Mouse (Mus musculus): ENCODE data around the gene Igfbpl1.

Igfbpl1 gene

DNA sequence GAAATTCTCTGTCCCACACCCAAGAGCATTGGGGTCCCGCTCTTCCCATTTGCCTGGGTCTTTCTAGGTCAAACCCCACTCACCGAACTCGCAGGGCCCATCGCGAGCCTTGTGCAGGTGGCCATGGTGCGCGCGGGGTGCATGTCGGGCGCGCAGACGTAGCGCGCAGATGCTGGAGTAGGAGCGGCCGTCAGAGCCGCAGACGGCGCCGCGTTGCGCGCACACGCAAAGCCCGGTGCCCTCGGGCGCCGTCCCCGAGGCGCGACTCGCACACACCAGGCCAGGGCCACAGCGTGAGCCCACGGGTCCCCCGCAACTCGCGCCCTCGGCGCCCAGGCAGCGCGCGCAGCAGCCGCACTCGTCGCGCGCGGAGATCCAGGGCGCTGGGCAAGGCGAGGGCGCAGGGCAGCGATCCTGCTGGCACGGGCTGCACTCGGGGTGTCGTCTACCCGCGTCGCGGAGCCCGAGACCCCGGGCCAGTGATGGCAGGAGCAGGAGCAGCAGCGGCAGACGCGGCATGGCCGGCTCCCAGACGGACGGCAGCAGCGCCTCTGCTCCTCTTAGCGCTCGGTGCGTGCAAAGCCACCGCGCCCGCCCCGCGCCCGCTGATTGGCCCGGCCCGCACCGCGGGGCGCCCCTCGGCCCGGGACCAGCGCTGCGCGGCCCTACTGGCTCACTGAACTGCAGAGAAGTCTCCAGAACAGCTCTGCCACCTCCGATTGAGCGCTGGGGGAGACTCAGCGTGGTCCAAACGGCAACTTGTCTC lies at the start of gene Igfbpl1:
Igfbpl1 (minus strand) TSS at position 649 of the 766 bp plus-strand sequence.
- DNase-seq (ENCODE audit: low spot score): peak; percentile 51

DNA sequence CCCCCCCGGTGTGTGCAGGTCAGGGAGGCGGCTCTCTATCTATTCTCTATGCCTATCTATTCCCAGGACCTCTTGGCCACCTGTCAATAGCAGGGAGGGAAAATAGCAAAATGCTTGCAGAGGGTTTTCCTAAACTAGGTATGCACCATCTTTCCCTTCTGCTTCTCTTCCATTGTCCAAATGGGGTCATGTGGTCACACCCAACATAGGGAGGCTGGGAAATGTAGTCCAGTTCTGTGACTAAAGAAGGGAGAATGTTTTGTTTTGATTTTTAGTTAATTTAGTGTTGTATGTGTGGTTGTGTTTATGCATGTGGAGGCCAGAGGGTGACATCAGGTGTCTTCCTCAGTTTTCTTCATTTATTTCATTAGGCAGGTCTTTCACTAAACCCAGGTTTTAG lies 45.4 kb upstream of the Igfbpl1 start:
- DNase-seq (ENCODE audit: low spot score): no peak

DNA sequence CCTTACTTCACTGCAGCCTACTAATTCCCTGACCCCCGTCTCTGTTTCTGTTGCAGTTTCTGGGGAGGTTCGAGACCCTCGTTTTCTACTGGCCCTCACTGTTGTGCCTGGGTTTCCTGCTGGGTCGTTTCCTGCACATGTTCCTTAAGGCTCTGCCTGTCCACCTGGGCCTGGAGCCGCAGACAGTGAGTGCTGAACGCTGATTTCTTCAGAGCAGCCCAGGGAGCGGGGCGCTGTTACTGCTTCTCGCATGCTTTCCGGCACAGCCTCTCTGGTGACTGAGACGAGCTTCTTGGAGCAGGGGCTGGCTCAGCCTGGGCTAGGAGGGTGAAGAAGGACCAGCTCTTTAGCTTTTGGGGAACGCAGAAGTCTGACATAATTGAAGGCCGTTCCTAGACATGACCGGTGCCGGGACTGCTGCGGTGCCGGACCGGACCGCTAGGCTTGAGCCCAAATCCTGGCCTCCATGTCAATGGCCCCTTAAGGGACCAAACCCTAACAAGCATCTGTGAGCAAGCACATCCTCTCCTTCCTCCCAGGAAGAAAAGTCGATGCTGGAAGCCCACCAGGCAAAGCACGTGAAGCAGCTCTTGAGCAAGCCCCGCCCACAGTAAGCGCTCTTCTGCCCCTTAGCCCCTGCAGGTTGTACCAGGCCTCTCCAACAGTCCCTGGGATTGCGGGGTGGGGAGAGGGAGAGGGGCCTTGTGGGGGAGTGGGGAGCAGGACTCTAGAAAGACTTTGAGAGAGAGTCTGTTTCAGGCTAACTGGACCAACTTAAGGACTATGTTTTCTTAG lies 42.5 kb upstream of the Igfbpl1 start:
- DNase-seq (ENCODE audit: low spot score): peak; percentile 49

DNA sequence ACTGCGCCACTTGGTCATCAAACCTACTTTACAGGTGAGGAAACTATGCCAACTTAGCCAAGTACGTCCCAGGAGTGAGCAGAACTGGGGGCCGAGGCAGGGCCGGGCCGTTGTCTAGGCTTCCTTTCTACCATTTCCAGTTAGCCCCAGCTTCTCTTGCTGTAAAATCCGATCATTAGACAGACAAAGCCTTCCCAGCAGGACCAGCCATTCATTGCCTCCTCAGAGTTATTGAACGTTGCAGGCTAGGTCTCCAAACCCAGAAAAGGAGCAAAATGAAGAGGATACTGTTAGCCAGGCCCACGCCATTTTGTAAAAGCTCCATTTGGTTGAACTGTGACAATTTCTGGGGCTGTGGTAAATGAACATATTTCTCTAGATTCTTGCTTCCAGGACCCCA lies 40.7 kb upstream of the Igfbpl1 start:
- no peak for DNase-seq (ENCODE audit: low spot score)

DNA sequence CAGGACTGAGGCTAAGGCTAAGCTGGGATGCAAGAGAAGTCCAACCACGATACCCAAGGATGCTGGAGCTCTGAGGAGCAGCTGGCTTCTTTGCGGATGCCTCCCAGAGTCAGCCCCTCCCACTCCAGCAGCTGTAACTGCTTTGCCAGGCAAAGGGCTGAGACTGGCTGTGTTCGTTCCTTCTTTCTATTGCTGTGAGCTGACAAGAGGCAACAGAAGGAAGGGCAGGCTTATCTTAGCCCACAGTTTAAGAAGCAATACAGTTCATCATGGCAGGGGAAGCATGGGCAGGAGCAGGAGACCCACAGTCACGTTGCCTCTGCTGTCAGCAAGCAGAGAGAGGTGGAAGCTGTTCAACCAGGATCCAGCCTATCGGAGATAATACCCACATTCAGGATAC lies 34.4 kb upstream of the Igfbpl1 start:
- DNase-seq (ENCODE audit: low spot score): no peak

DNA sequence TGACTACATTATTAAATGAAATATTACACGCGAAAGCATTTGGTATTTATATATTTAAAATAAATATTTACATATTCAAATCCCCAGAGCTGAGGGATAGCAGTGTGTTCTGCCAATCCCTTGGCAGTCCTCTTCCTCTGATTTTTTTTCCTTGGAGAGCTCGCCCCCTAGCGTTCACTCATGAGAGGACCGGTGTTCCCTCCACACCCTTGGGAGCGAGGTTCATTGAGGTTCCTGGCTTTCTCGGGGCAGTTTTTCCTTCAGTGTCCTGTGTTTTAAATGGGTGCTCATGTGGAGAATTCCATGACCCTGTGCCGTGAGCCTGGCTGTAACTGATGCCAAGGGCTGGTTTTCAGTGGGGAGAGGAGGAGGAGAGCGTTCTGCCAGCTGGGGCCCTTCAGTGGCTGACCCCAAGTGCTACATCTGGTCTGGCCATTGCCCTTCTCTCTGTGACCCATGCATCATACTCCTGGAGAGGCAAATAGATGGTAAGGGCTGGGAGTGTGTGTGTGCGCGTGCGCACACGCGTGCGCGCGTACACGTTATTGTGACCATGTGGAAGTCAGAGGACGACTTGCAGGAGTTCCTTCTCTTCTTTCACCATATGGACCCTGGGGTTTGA lies 29.2 kb upstream of the Igfbpl1 start:
- peak; percentile 83 for DNase-seq (ENCODE audit: low spot score)

DNA sequence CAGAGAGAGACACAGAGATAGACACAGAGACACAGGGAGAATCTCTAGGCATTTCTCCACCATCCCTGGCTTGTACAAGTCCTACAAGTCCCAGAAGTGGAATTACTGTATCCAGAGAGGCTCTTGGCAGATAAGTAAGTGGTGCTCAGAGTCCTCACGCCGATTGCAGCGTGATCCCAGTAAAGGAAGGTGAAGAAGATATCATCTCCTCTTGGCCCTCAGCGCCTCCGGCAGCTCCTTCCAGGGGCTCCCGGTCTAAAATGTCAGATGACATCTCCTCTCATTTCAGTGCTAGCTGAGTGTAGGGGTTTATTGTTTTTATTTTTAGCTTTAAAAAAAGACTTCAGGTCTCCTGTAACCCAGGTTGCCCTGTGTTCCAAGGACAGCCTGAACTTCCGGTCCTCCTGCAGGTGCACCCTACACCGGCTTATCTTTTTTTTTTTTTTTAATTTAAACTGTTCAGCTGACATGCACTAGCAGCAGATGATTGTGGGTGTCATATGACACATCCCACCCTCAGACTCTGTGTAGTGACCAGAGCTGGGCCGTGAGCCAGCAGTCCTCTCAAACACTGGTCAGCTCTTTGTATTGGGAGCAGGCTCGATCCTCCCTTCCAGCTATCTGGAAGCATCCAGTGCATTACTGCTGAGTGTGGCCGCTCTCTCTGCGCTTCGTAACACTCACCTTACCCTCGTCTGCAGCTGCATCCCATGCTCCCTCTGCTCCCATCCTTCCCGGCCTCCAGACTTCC lies 26.9 kb upstream of the Igfbpl1 start:
- no peak for DNase-seq (ENCODE audit: low spot score)

DNA sequence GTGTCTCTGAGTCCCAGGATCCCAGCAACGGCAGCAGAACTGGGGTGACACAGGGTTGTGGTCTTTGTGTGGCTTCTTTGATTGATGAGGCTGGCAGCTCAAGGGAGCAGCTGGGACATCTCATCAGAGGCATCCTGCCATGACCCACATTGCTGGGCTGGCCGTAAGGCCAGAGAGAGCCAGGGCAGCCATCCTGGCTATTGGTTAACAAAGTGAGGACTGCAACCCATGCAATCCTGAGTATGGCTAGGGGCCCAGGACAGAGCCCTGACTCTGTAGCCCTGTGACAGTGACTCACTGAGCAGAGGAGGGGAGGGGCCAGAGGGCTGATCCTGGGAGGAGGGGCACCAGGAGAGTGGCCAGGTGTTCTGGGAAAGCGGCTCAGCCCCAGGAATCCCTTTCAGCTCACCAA lies 24.9 kb upstream of the Igfbpl1 start:
- no peak for DNase-seq (ENCODE audit: low spot score)

DNA sequence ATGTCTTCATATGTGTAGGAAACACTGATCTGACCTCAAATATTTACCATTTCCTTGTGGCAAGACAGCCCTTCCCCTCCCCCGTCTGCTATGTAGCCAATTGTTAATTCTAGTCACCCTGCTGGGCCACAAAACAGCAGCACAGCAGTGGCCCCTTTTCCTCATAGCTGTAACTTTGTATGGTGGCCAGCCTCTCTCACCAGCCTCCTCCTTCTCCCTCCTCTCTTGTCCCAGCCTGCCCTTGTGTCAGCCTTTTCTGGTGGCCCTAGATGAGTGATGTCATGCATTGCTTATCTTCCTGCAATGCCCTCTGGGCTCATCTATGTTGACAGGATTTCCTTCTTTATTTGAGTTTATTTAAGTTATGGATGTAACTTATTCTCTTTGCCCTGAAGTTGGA lies 22.7 kb upstream of the Igfbpl1 start:
- DNase-seq (ENCODE audit: low spot score): no peak

DNA sequence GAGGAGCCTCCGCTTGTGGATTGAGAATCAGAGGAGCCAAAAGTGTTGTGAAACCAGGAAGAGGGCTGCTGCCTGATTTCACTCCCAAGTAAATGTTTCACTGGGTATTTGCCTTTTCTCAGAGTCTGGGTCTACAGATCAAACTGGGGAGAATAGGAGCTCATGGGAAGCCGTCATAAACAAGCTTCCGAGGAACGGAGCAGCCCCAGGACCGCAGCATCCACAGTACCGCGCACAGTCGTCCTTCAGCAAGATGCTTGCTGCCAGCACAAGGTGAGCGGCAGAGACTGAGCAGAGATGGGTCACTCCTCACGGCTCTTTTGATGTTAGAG lies 22.1 kb upstream of the Igfbpl1 start:
- no peak for DNase-seq (ENCODE audit: low spot score)

DNA sequence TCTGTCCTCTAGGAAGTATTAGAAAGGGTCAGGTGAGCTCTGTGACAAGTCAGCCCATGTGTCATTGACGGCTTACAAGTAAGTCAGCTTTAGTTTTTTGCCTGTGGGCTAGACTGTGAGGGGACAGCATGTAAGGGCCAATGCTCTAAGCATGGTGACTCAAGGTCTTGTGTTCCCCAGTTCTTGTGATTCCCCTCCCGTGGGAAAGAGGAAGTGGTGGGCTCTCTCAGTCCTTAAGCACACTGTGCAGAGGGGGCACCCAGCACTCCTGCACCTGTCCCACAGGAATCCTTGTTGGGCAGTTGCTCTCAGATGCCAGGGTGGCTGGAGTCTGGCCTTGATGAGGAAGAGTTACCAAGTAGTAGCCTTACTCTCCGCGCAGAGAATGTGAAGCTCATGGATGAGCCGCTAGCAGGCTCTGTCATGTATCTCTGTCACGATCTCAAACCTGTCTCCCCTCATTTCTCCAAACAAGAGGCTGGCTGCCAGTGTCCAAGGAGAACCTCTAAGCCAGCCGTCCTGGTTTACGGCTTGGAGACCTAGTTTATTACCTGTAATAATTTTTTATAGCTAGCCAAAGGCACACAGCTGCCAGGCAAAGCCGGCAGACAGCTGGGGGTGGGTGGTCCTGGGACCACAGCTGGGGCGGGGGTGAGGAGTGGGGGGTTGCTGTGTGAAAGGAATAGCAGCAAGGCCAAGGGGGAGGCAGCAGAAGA lies 21.5 kb upstream of the Igfbpl1 start, which contains the start of gene Stra6l:
Stra6l (plus strand) TSS at position 556 of the 716 bp plus-strand sequence.
- no peak for DNase-seq (ENCODE audit: low spot score)

DNA sequence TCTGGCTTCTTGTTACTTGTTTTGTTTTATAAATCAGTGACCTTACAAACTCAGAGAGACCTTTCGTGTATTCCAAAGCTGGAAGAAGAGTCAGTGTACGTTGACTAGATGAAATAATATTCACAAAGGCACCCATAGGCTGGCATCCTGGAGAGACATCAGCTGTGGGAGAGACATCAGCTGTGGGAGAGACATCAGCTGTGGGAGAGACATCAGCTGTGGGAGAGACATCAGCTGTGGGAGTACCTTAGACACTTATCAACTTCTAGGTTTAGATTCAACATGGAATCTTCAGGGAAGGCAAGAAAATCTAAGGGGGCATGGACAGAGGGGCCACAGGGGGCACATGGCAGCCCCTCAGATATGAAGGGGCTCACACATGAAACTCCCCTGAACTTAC lies 19.5 kb upstream of the Igfbpl1 start:
- no peak for DNase-seq (ENCODE audit: low spot score)

DNA sequence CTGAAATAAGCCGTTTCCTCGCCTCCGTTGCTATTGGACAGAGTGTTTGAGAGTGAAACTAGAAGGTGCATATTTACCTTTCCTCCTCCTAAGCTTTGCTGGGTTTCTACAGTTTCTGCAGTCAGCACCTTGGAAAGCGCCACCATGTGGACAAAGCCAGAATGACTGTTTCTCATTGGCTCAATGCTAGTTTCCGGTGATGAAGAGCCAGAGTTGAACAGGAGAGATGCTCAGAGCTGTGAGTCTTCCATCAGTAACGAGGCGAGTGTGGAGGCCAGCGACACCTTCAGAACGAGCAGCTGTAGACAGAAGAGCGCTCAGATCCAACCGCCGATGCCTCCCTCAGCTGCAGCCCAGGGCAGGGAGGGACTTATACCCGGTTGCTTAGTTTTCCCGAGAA lies 17.6 kb upstream of the Igfbpl1 start:
- DNase-seq (ENCODE audit: low spot score): peak; percentile 70

DNA sequence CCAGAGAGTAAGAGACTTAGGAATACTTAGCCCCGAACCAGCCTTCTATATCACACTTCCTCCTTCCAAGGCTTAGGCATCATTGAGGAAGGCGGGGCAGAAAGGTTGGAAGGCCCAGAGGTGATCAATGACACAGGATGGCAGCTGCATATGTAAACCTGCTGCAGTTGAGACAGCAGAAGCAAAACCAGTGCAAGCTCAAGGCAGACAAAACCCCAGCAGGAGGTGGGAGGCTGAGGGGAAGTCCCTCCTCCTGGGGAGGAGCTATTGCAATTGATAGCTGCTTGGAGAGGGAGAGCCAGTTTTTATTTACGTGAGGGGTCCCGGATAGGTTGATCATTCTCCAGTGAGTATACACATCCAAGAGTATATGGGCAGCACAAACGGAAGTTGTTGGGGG lies 6.7 kb upstream of the Igfbpl1 start:
- DNase-seq (ENCODE audit: low spot score): no peak

DNA sequence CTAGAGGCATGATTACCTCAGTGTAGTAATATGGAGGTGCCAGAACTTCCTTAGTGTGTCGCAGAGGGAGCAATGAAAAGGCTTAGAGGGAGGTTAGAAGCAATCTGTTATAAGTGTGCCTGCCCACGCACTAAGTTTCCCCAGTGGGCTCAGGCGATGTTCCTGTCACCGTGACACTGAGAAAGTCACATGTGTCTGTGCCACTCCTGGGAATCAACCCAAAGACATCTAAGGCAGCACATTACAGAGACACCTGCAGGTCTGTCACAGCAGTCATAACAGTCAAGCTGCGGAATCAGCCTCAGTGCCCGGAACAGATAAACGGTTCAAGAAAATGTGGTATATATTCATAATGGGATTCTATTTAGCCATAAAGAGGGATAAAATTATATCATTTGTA lies 5.3 kb upstream of the Igfbpl1 start:
- no peak for DNase-seq (ENCODE audit: low spot score)

DNA sequence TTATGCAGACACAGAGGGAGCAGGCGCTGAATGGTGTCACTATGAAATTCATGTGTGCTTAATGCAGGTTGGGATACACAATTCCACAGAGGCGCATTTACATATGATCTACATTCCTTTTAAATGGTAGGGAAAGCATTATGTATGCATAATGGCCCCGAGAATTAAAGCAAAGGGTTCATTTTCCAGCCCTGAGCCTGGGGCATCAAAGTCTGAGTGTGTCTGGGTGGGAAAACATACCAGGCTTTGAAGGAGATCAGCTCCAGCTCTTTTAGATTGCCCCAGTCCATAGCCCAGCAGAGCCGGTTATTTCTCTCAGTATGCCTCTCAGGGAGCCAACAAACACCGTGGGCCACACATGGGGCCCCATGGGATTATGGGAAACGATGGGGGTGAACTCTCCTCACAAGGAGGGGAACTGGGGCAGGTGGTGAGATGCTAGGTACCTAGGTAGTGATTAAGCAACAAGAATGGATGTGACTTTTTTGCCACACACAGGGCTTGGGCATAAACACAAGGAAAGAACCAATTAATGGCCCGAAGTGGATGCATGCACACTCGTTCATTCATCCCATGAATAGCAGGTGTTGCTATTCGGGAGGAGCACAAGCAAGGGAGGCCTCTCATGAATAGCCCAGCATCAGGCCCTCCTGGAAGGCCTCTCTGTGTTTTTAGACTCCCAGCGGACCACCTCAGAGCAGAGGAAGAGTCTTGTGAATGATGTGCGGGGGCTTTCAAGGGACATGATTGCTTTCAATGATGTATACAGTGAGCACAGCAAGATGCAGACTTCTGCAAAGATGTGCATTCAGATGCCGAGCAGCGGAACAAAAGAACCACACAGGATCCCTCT lies 3.4 kb upstream of the Igfbpl1 start:
- no peak for DNase-seq (ENCODE audit: low spot score)

DNA sequence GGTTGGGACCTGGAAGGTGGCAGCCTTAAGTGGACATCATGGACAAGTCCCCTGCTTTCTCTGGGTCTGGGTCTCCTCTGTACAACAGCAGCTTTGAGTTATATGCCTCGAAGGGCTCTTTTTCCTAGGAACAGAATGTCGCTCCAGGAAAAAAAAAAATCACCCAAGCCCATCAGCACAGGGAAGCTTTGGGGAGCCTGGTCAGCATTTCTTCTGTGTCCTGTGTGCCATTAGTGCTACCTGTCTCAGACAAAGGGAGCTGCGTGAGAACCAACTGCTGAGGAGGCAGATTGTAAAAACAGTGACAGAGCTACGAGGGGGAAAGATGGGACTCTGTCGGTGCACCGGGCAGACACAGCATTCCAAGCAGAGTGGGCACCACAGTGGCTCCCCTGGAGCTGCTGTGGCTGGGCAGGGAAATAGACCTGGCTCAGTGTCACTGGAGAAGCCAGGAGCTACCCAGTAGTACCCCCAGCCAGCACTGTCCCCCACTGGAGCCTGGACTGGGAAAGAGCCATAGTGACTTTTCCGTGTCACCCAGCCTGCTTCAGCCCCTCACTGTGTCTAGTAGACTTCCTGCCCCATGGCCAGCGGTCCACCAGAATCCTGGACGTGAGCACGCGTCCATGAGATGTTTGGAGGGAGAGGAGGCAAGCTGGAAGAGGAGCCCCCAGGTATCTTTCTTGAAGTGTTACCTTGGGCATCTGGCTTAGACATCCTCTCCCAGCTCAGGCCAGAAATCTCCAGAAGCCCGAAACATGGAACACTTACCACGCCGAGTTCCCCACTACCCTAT lies 1.8 kb downstream of the Igfbpl1 start:
- no peak for DNase-seq (ENCODE audit: low spot score)

DNA sequence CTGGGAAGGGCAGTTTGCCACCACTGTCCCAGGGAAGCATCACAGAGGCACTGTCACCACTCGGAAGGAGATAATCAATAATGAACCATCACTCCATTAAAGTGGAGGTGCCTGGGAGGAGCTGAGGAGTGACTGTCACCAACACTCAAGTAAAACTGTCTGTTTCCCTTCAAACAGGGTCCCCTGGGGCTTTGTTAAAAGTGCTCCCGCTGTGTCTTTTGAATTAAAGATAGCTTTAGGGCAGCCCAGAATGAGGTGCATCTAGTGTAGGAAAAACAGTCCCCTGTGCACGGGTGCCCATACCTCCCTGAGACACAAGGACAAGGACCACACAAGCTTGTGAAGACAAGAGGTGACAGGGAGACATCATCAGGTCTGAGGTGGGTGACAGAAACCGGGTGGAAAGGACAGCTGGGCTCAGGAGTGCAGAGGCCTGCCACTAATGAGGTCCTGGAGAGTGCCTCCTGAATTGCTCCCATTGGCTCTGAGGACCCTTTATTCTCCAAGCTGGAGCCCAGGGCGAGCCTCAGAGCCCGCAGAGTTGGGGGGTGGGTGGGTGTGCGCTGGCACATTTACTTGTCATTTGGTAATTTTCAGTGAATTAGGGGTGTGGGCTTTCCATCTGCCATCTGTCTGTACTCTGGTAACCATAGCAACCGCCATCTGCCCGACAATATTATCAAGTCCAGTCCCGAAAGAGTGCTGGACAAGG lies 2.5 kb downstream of the Igfbpl1 start:
- peak; percentile 69 for DNase-seq (ENCODE audit: low spot score)
